Mouse (Mus musculus): ENCODE data around the gene Slc36a2. TPM values are rescaled to one million over a fixed set of nuclear protein-coding genes. Genes with fewer than 3 reads are reported as not detected.

Slc36a2 gene
- total and polyA plus RNA-seq, 3 experiments: not detected

DNA sequence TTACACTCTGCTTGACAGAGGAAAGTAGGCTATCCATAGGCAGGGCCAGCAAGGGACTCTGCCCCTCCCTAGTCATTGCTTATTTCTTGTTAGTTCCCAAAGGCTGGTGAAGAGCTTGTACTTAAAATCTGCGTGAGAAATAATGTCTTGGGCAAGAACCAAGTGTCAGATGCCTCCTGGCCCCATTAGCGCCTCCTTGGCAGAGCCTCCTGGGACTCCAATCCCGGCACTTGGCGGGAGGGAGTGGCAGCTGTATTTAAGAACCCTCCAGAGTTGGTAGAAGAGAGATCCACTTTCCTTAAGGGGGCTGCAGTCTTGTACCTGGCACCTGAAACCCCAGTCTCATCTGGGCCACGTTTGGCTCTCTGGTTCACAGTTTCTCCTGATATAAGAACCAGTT is 29.3 kb upstream of the Slc36a2 start:
- no peak for TF ChIP-seq TBP (IDR thresholded peaks at IDR 0.05; ENCODE audit: low read depth, low read length)
- TF ChIP-seq E2F4 (IDR thresholded peaks at IDR 0.05; ENCODE audit: borderline replicate concordance, low read depth, low read length): no peak
- no peak for TF ChIP-seq MEF2A (IDR thresholded peaks at IDR 0.05; ENCODE audit: extremely low read depth, insufficient replicate concordance, low read depth, low read length, poor library complexity, severe bottlenecking)
- TF ChIP-seq POLR2AphosphoS2 (IDR thresholded peaks at IDR 0.05; ENCODE audit: low read length): no peak
- TF ChIP-seq ELF1 (IDR thresholded peaks at IDR 0.05; ENCODE audit: low read depth, low read length): no peak
- Histone ChIP-seq H3K4me3 (ENCODE audit: control insufficient read depth in 1 of 2, insufficient read depth in 1 of 2, low read depth in 2 of 2, low read length in 2 of 2) (no peak overlapping the region), H3K9ac (ENCODE audit: control insufficient read depth, low read depth, low read length, poor library complexity, severe bottlenecking) (no peak overlapping the region), H3K4me1 (ENCODE audit: control insufficient read depth in 1 of 2, insufficient read depth in 2 of 2, low read length in 2 of 2) (peaks cover 2 to 11% of the 10 kb centered on the region in 2 experiments; a peak in 3 of 4 replicates), H3K27me3 (ENCODE audit: control insufficient read depth in 1 of 2, insufficient read depth in 2 of 2, low read length in 2 of 2) (no peaks in the 10 kb centered on the region), H3K27ac (ENCODE audit: control insufficient read depth, low read depth, low read length) (no peak overlapping the region), H3K79me2 (ENCODE audit: control insufficient read depth, insufficient read depth, low read length, poor library complexity) (no peaks in the 10 kb centered on the region), H3K9me3 (replicated peaks; ENCODE audit: insufficient read depth, low read length) (no peaks in the 10 kb centered on the region), H3K36me3 (ENCODE audit: control insufficient read depth in 1 of 2, insufficient read depth in 2 of 2, low read length in 2 of 2) (peaks cover 0 to 8% of the 10 kb centered on the region in 2 experiments; a peak in 2 of 4 replicates)
- no peak for DNase-seq (ENCODE audit: low read depth, low spot score)

DNA sequence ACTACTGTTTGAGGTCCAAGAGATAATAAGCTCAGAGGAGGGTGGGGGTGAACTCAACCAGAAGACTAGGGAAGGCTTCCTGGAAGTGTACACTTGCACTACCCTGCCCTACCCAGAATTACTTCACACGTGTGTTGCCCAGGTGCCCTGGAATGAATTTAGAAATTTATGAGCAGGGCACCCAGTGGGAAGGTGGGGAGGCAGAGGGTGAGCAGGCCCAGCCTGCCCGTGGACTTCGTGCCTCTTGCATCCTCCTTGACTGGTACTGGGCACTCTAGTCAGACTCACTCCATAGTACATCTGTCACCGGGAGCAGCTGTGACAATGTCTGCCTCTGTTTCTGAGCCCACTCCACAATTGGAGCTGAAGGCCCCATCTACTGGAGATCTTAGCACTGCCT is 28.6 kb upstream of the Slc36a2 start:
- no peak overlapping the region for H3K4me3 ChIP-seq (ENCODE audit: control insufficient read depth in 1 of 2, insufficient read depth in 1 of 2, low read depth in 2 of 2, low read length in 2 of 2)
- H3K79me2 ChIP-seq (ENCODE audit: control insufficient read depth, insufficient read depth, low read length, poor library complexity): no peaks in the 10 kb centered on the region
- H3K4me1 ChIP-seq (ENCODE audit: control insufficient read depth in 1 of 2, insufficient read depth in 2 of 2, low read length in 2 of 2): peaks cover 7 to 16% of the 10 kb centered on the region in 2 experiments

DNA sequence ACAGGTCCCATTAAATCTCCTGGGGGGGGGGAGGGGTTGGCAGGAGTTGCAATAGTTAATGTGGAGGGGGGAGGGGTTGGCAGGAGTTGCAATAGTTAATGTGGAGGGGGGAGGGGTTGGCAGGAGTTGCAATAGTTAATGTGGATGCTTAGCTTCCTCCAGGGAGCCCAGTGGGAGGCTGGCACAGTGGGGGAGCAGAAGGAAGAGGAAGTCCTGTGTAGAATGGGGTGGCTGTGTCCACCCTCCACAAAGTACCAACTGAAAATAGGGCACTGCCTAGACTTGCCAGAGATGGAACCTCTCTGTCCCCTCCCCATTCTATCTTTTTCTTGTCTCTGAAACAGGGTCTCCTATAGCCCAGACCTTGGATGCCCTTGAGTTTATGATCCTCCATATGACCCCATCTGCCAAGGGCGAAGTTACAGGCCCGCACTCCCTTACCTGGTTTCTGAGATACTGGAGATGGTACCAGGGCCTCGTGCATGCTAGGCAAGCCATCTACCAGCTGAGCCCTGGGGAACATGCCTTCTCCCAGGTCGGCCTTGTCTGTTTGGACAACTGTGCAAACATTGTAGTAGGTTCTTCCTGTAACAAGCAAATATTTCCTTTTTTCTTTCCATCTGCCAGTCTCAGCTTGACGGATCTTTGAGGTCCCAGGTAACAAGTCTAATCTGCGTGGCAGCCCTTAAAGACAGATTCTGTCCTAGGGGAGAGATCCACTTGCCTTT is 24.9 kb upstream of the Slc36a2 start:
- Histone ChIP-seq H3K9ac (ENCODE audit: control insufficient read depth, low read depth, low read length, poor library complexity, severe bottlenecking) (no peak overlapping the region), H3K36me3 (ENCODE audit: control insufficient read depth in 1 of 2, insufficient read depth in 2 of 2, low read length in 2 of 2) (peaks cover 0 to 17% of the 10 kb centered on the region in 2 experiments; a peak in 2 of 4 replicates), H3K79me2 (ENCODE audit: control insufficient read depth, insufficient read depth, low read length, poor library complexity) (no peaks in the 10 kb centered on the region), H3K4me1 (ENCODE audit: control insufficient read depth in 1 of 2, insufficient read depth in 2 of 2, low read length in 2 of 2) (peaks cover 11 to 21% of the 10 kb centered on the region in 2 experiments), H3K27ac (ENCODE audit: control insufficient read depth, low read depth, low read length) (no peak overlapping the region), H3K4me3 (ENCODE audit: control insufficient read depth in 1 of 2, insufficient read depth in 1 of 2, low read depth in 2 of 2, low read length in 2 of 2) (no peak overlapping the region), H3K27me3 (ENCODE audit: control insufficient read depth in 1 of 2, insufficient read depth in 2 of 2, low read length in 2 of 2) (no peaks in the 10 kb centered on the region), H3K9me3 (replicated peaks; ENCODE audit: insufficient read depth, low read length) (no peaks in the 10 kb centered on the region)
- peak; percentile 55 for DNase-seq (ENCODE audit: low read depth, low spot score)
- TF ChIP-seq BHLHE40 (IDR thresholded peaks at IDR 0.05; ENCODE audit: borderline replicate concordance, low read depth, low read length) (no peak), HCFC1 (IDR thresholded peaks at IDR 0.05; ENCODE audit: low read depth, low read length) (no peak), CTCF (IDR thresholded peaks at IDR 0.05 in 2 of 3, conservative IDR thresholded peaks at IDR 0.05 in 1 of 3; ENCODE audit: control insufficient read depth in 1 of 3, insufficient read depth in 1 of 3, low read depth in 2 of 3, low read length in 3 of 3, poor library complexity in 1 of 3, severe bottlenecking in 1 of 3) (no peak), POLR2AphosphoS5 (IDR thresholded peaks at IDR 0.05; ENCODE audit: borderline replicate concordance, low read depth, low read length) (no peak), ELF1 (IDR thresholded peaks at IDR 0.05; ENCODE audit: low read depth, low read length) (no peak), MEF2A (IDR thresholded peaks at IDR 0.05; ENCODE audit: extremely low read depth, insufficient replicate concordance, low read depth, low read length, poor library complexity, severe bottlenecking) (no peak), MXI1 (IDR thresholded peaks at IDR 0.05; ENCODE audit: low read depth, low read length) (no peak), MAX (IDR thresholded peaks at IDR 0.05; ENCODE audit: low read length) (no peak), MAZ (IDR thresholded peaks at IDR 0.05; ENCODE audit: low read depth, low read length) (no peak), GABPA (IDR thresholded peaks at IDR 0.05; ENCODE audit: low read depth, low read length) (no peak), USF1 (IDR thresholded peaks at IDR 0.05; ENCODE audit: low read depth, low read length) (no peak), CHD1 (IDR thresholded peaks at IDR 0.05; ENCODE audit: low read depth, low read length) (no peak)

More for the DNA sequence above, 28.6 kb upstream of the Slc36a2 start:
- no peak overlapping the region for H3K27ac ChIP-seq (ENCODE audit: control insufficient read depth, low read depth, low read length)
- peaks cover 0 to 13% of the 10 kb centered on the region in 2 experiments; a peak in 2 of 4 replicates for H3K36me3 ChIP-seq (ENCODE audit: control insufficient read depth in 1 of 2, insufficient read depth in 2 of 2, low read length in 2 of 2)
- H3K9ac ChIP-seq (ENCODE audit: control insufficient read depth, low read depth, low read length, poor library complexity, severe bottlenecking): no peak overlapping the region
- no peaks in the 10 kb centered on the region for H3K9me3 ChIP-seq (replicated peaks; ENCODE audit: insufficient read depth, low read length)
- no peak for DNase-seq (ENCODE audit: low read depth, low spot score)
- no peak for TF ChIP-seq KAT2A (conservative IDR thresholded peaks at IDR 0.05; ENCODE audit: low read depth, low read length)
- no peak for TF ChIP-seq MXI1 (IDR thresholded peaks at IDR 0.05; ENCODE audit: low read depth, low read length)
- no peak for TF ChIP-seq ZKSCAN1 (IDR thresholded peaks at IDR 0.05; ENCODE audit: low read depth, low read length)
- no peak for TF ChIP-seq SMC3 (IDR thresholded peaks at IDR 0.05; ENCODE audit: low read depth, low read length)
- TF ChIP-seq USF2 (IDR thresholded peaks at IDR 0.05; ENCODE audit: borderline replicate concordance in 1 of 2, insufficient read depth in 1 of 2, low read depth in 1 of 2, low read length in 2 of 2): no peak
- TF ChIP-seq EP300 (IDR thresholded peaks at IDR 0.05; ENCODE audit: low read depth in 1 of 2, low read length in 2 of 2): no peak
- TF ChIP-seq USF1 (IDR thresholded peaks at IDR 0.05; ENCODE audit: low read depth, low read length): no peak
- no peak for TF ChIP-seq RCOR1 (IDR thresholded peaks at IDR 0.05; ENCODE audit: low read depth, low read length)
- no peak for TF ChIP-seq MAFK (IDR thresholded peaks at IDR 0.05; ENCODE audit: borderline replicate concordance, low read depth, low read length)
- no peak for TF ChIP-seq TAL1 (IDR thresholded peaks at IDR 0.05; ENCODE audit: low read length)
- TF ChIP-seq SIN3A (IDR thresholded peaks at IDR 0.05; ENCODE audit: low read length): no peak
- TF ChIP-seq POLR2AphosphoS2 (IDR thresholded peaks at IDR 0.05; ENCODE audit: low read length): no peak
- H3K27me3 ChIP-seq (ENCODE audit: control insufficient read depth in 1 of 2, insufficient read depth in 2 of 2, low read length in 2 of 2): no peaks in the 10 kb centered on the region

Data from MEL (cell line).